Mouse (Mus musculus): Measurements from ENCODE around the gene Kdm2b.

DNA sequence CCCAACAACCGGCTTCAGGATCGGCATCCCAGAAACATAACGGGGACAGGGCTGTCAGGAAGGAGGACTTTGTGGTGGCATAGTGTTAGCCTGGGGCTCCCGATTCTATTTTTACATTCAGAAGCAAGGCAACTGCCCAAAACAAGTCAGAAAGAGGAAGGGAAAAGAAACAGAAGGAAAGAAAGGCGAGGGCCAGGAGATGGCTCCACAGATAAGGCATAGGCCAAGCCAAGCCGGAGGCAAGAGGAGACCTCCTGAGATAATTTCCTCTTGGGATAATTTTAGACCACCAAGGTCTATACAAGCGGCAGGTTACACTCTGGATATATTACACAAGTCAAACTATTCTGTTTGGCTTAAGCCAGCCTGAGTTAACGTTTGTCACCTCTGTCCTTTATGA is 10.7 kb downstream of the Kdm2b start:
- TF ChIP-seq CTCF (IDR thresholded peaks at IDR 0.05; ENCODE audit: low read depth) (no peak), EP300 (IDR thresholded peaks at IDR 0.05; ENCODE audit: low read depth) (no peak)
